Mouse (Mus musculus): ENCODE data around the gene Wnt7b. TPM values are rescaled to one million over a fixed set of nuclear protein-coding genes. Genes with fewer than 3 reads are reported as not detected.

The Wnt7b gene
- polyA plus RNA-seq, 1 experiment from 2014 or later = 127 TPM

Other genes starting within 250 kb of the Wnt7b start
- 349 and 385 TPM in 2 replicates for gene Atxn10, start 246.2 kb downstream of the Wnt7b start, polyA plus RNA-seq (2016; fragmentation: Nextera tagmentation; extraction: Ambion mirVana)
- gene 7530416G11Rik, start 79.2 kb downstream of the Wnt7b start, polyA plus RNA-seq (2016; fragmentation: Nextera tagmentation; extraction: Ambion mirVana) = not detected in 2 replicates
- 0.24 and 0.62 TPM in 2 replicates for gene Ppara, start 152.5 kb upstream of the Wnt7b start, polyA plus RNA-seq (2016; fragmentation: Nextera tagmentation; extraction: Ambion mirVana)
- 30.9 and 31.6 TPM in 2 replicates for gene Cdpf1, start 229.2 kb upstream of the Wnt7b start, polyA plus RNA-seq (2016; fragmentation: Nextera tagmentation; extraction: Ambion mirVana)
- 0.04 TPM in 1 of 2 replicates, not detected in the other for gene Pkdrej, start 239.3 kb upstream of the Wnt7b start, polyA plus RNA-seq (2016; fragmentation: Nextera tagmentation; extraction: Ambion mirVana)
- gene Ttc38, start 249.8 kb upstream of the Wnt7b start, polyA plus RNA-seq (2016; fragmentation: Nextera tagmentation; extraction: Ambion mirVana) = 2.9 and 3.0 TPM in 2 replicates